Mouse (Mus musculus) gastrocnemius, postnatal 4 days (tissue): ENCODE results near the gene Cpne8. TPM values are rescaled to one million over a fixed set of nuclear protein-coding genes. Genes with fewer than 3 reads are reported as not detected.
"Not testable (repeated sequence)": the region's sequence is repeated elsewhere in the genome, so short reads cannot be mapped to it uniquely, and the experiment has no call there.

Experiments used
- DNase-seq, 2 experiments: peaks; one replicate each; pipeline ENCODE4 v3.0.0; 2021 to 2022; ENCODE audit warnings: low spot score in 2 of 2, mixed read lengths in 2 of 2
- total RNA-seq, 2 experiments: library from RNA; stranded (reverse); gene quantifications; 2 replicates each; pipeline ENCODE4 v1.2.3; 2021

The Cpne8 gene
- total RNA-seq, 2 experiments from 2014 or later = 4.2 to 5.1 TPM

DNA sequence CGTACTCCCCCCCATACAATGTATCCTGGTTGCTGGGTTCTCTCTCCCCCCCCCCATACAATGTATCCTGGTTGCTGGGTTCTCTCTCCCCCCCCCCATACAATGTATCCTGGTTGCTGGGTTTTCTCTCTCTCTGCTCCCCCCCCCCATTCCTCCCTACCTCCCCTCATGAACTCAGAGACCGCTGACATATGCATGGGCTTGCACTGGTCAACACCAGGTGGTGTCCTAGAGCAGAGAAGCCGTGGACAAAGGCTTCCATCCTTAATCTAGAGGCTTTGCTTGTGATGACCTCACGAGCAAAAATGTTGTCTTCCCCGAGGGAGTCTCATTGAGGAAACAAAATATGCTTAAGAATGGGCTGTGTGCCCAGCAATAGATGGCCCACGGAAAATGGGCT, 187.7 kb downstream of the Cpne8 start:
- DNase-seq = no peak

DNA sequence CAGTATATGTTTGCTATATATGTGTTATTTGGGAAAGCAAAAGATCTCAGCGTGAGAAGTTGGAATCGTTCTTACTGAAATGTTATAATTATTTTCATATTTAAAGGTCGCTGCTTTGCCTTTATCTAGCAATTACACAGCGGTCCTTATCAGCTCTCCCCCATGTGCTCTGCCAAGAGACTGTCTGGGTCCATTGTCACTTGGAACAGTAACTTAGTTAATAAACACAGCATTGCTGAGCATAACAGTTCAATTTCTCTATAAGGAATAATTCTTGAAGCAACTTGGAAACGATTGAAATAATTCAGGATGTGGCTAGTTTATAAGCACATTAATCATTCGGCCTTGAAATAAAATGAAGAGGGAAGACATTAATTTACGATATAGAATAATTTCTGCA, 189.0 kb downstream of the Cpne8 start:
- no peak for DNase-seq

DNA sequence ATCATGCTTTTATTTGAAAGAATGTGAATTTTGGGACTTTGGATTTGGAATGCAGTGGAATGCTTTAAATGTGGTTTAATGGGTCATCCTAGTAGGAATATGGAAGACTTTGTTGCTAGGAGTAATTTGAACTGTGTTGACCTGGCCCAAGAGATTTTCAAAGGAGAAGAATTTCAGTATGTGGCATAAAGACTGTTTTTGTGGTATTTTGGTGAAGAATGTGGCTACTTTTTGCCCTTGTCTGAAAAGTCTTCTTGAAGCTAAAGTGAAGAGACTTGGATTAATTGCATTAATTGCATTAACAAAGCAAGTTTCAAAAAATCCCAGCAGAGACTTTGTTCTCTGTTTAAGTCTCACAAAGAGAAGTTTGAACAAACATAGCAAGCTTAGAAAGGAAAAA, 208.7 kb downstream of the Cpne8 start:
- not testable (repeated sequence) for DNase-seq

DNA sequence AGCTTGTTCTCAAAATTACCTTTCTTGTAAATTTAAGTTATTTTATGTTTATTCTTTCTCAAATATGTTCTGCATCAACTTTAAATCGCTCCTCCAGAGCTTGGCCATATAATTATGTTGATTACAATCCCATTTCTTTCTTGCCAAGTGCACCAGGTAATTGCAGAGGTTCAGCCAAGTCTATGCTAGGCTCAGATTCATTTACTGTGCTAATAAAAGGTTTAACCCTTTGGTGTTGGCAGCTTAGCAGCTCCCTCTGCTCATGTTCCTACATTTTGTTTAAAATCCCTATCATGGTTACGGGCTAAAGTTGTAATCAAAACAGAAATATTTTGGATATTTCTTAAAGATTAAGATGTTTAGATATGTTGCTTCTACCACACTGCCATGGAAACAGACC, 216.0 kb downstream of the Cpne8 start:
- no peak for DNase-seq

DNA sequence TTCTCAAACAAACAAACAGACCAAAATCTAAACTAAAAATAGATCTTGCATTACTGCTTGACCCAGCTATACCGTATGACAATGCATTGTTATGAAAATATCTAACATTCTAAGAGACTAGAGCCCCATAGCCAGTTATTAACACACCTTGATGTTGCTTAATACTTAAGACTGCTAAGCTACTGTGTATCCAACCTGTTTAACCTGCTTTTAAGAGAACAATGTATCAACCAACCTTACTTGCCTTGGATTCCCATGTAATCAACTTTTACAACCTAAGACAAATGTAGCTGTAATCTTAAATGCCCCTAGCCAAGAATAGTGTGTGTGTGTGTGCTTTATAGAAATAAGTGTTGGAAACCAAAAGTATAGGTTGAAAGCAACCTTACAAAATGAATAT, 233.2 kb downstream of the Cpne8 start:
- no peak for DNase-seq
